Mouse (Mus musculus) spleen, adult 2 months (tissue): ENCODE data around the gene C1qtnf3. TPM values are rescaled to one million over a fixed set of nuclear protein-coding genes. Genes with fewer than 3 reads are reported as not detected.

Source experiments
- DNase-seq, 2 experiments: peaks; one replicate each; pipeline versions ENCODE4 v3.0.0 to v3.0.0-alpha.2; 2012 to 2021; ENCODE audit warnings: low spot score in 2 of 2, low read depth in 1 of 2
- H3K27ac ChIP-seq: fragments of 200-500 bp; 2 replicates; pipeline ENCODE4 v1.5.1; 2012; ENCODE audit warnings: low read length, inconsistent platforms; ENCODE audit not compliant: insufficient read depth
- H3K27me3 ChIP-seq: fragments of 200-500 bp; 2 replicates; pipeline ENCODE4 v1.6.1; 2012; ENCODE audit warnings: mild to moderate bottlenecking, moderate library complexity, low read length, inconsistent platforms; ENCODE audit not compliant: control insufficient read depth, insufficient read depth
- H3K36me3 ChIP-seq: fragments of 200-500 bp; 2 replicates; pipeline ENCODE4 v1.6.1; 2012; ENCODE audit warnings: mild to moderate bottlenecking, low read length, inconsistent platforms; ENCODE audit not compliant: control insufficient read depth, insufficient read depth
- H3K4me1 ChIP-seq: fragments of 200-500 bp; 2 replicates; pipeline ENCODE4 v1.6.1; 2011; ENCODE audit warnings: inconsistent platforms; ENCODE audit not compliant: control insufficient read depth, insufficient read depth, insufficient read length
- H3K4me3 ChIP-seq: fragments of 200-500 bp; 2 replicates; pipeline ENCODE4 v1.5.1; 2011; ENCODE audit warnings: mild to moderate bottlenecking, inconsistent platforms; ENCODE audit not compliant: insufficient read depth, insufficient read length; ENCODE audit errors: extremely low read depth
- CTCF ChIP-seq: fragments of 200-500 bp; IDR thresholded peaks from 2 replicates; pipeline ENCODE4 v1.5.1; 2011; ENCODE audit warnings: mild to moderate bottlenecking, inconsistent platforms; ENCODE audit not compliant: insufficient read depth, insufficient read length, insufficient replicate concordance; ENCODE audit errors: extremely low read depth
- POLR2A ChIP-seq: fragments of 200-500 bp; IDR thresholded peaks from 2 replicates; pipeline ENCODE4 v1.6.1; 2011; ENCODE audit warnings: low read depth, low read length, inconsistent platforms
- WGBS: fragments of 180-500 bp; shearing (Covaris S2); methylation state at CpG from one replicate; pipeline ENCODE4 v1.1.7; 2018; 5-methylcytosine and 5-hydroxymethylcytosine counted together
- polyA plus RNA-seq: library from polyadenylated mRNA; depleted of rRNA; stranded (reverse); fragments of >200 nt; gene quantifications from 2 replicates; pipeline ENCODE4 v1.2.3, GENCODE M21; 2012

Gene C1qtnf3
- polyA plus RNA-seq, 1 experiment, result not detected

GRCm38 (mm10) chr15:10922570-10922969 lies 29.6 kb upstream of the C1qtnf3 start:
- Histone ChIP-seq H3K27ac (no peak overlapping the region), H3K4me1 (no peaks in the 10 kb centered on the region), H3K4me3 (no peak overlapping the region), H3K27me3 (no peaks in the 10 kb centered on the region), H3K36me3 (no peaks in the 10 kb centered on the region)
- 71% methylated on average over 3 of the region's 3 CpGs for WGBS
- TF ChIP-seq CTCF (no peak), POLR2A (no peak)
- no peak for DNase-seq

GRCm38 (mm10) chr15:10923076-10923995 lies 28.8 kb upstream of the C1qtnf3 start:
- no peak overlapping the region for H3K27ac ChIP-seq
- H3K27me3 ChIP-seq, result no peaks in the 10 kb centered on the region
- no peaks in the 10 kb centered on the region for H3K4me1 ChIP-seq

GRCm38 (mm10) chr15:10927325-10927724 lies 24.8 kb upstream of the C1qtnf3 start:
- H3K4me1 ChIP-seq, result no peaks in the 10 kb centered on the region
- 10% methylated on average over 8 of the region's 8 CpGs for WGBS

More at GRCm38 (mm10) chr15:10923076-10923995, 28.8 kb upstream of the C1qtnf3 start:
- H3K4me3 ChIP-seq, result no peak overlapping the region
- WGBS, result 86% methylated on average over 4 of the region's 4 CpGs
- H3K36me3 ChIP-seq, result no peaks in the 10 kb centered on the region
- TF ChIP-seq POLR2A, result no peak
- no peak for TF ChIP-seq CTCF
- DNase-seq, result no peak

GRCm38 (mm10) chr15:10928633-10929270 lies 23.4 kb upstream of the C1qtnf3 start:
- Histone ChIP-seq H3K27ac (no peak overlapping the region), H3K4me3 (no peak overlapping the region), H3K27me3 (no peaks in the 10 kb centered on the region), H3K4me1 (no peaks in the 10 kb centered on the region), H3K36me3 (no peaks in the 10 kb centered on the region)
- WGBS, result 94% methylated on average over 5 of the region's 5 CpGs
- no peak for TF ChIP-seq CTCF
- TF ChIP-seq POLR2A, result no peak
- no peak for DNase-seq

More at GRCm38 (mm10) chr15:10927325-10927724, 24.8 kb upstream of the C1qtnf3 start:
- TF ChIP-seq CTCF, result no peak
- no peak for TF ChIP-seq POLR2A
- no peaks in the 10 kb centered on the region for H3K27me3 ChIP-seq
- DNase-seq, result no peak
- no peaks in the 10 kb centered on the region for H3K36me3 ChIP-seq
- H3K27ac ChIP-seq, result no peak overlapping the region
- H3K4me3 ChIP-seq, result no peak overlapping the region

- 5% methylated on average over 1 of the region's 1 CpGs for WGBS
- Histone ChIP-seq H3K4me1 (no peaks in the 10 kb centered on the region), H3K4me3 (no peak overlapping the region), H3K27me3 (no peaks in the 10 kb centered on the region), H3K27ac (no peak overlapping the region), H3K36me3 (no peaks in the 10 kb centered on the region)
- no peak for DNase-seq
- no peak for TF ChIP-seq POLR2A
- TF ChIP-seq CTCF, result no peak
Observed at GRCm38 (mm10) chr15:10933930-10934329, 18.2 kb upstream of the C1qtnf3 start.

GRCm38 (mm10) chr15:10940148-10941108 lies 11.7 kb upstream of the C1qtnf3 start:
- H3K36me3 ChIP-seq, result no peaks in the 10 kb centered on the region
- no peak overlapping the region for H3K27ac ChIP-seq
- 84% methylated on average over 15 of the region's 15 CpGs for WGBS
- DNase-seq, result no peak
- H3K4me1 ChIP-seq, result no peaks in the 10 kb centered on the region
- no peak for TF ChIP-seq POLR2A
- no peak for TF ChIP-seq CTCF
- H3K4me3 ChIP-seq, result no peak overlapping the region
- no peaks in the 10 kb centered on the region for H3K27me3 ChIP-seq
